Mouse (Mus musculus): ENCODE measurements around the gene Nfatc2. TPM values are rescaled to one million over a fixed set of nuclear protein-coding genes. Genes with fewer than 3 reads are reported as not detected.

Gene Nfatc2
- total RNA-seq, 2 experiments from 2014 or later: 16.2 to 18.1 TPM

- intact Hi-C loops (cut with DNase I): no loop called here
- DNase-seq: no peak
Measured at GRCm38 (mm10) chr2:168580295-168580915, 21.1 kb downstream of the Nfatc2 start.

GRCm38 (mm10) chr2:168579601-168580130 lies 21.8 kb downstream of the Nfatc2 start:
- intact Hi-C loops (cut with DNase I): no loop called here

DNA sequence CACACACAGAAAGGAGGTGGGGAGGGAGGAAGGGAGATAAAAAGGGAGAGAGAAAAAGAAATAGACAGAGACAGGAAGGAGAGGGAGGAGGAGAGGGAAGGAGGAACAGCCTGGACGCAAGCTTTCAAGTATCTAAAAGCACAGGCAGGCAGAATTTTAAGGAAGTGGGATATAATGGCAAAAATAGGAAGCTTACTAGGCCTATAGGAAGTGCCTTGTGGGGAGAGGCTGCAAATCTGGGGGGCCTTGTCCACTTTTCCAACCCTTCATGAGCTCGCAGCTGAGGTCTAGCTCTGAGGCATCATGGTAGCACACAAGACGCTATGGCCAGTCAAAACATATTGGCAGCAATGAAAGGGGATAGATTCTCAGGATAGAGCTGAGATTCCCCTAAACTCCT lies 22.3 kb downstream of the Nfatc2 start:
- no peak for DNase-seq
- intact Hi-C loops (cut with DNase I): no loop called here

More at GRCm38 (mm10) chr2:168579601-168580130, 21.8 kb downstream of the Nfatc2 start:
- no peak for DNase-seq

- intact Hi-C loops (cut with DNase I): no loop called here
- peak in 1 of 2 experiments; percentile 36 for DNase-seq
Measured at GRCm38 (mm10) chr2:168578132-168578531, 23.3 kb downstream of the Nfatc2 start.

- intact Hi-C loops (cut with DNase I): no loop called here
- no peak for DNase-seq
Measured at GRCm38 (mm10) chr2:168577381-168577780, 24.1 kb downstream of the Nfatc2 start.

- intact Hi-C loops (cut with DNase I): no loop called here
- no peak for DNase-seq
Measured at GRCm38 (mm10) chr2:168575834-168576233, 25.6 kb downstream of the Nfatc2 start.

DNA sequence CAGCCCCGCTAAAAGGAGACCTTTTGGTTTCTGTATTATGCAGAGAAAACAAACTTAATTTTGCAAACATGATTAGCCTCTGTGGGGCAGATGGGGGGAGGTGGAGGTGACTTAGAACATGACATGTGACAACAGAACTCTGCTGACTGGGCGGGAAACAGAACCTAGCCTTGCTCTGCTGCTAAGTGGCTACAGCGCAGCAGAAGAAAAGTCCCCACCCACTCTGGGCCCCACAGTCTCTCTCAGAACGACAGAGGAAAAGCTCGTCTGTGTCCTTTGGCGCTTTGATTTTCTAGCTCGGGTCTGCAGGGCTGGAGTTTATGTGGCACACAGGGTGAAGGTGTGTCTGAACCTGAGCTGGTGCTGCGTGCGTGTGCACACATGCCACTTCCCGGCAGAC lies 26.5 kb downstream of the Nfatc2 start:
- DNase-seq: no peak
- intact Hi-C loops (cut with DNase I): no loop called here

- intact Hi-C loops (cut with DNase I): no loop called here
- no peak for DNase-seq
Measured at GRCm38 (mm10) chr2:168573866-168574265, 27.6 kb downstream of the Nfatc2 start.

- no peak for DNase-seq
- intact Hi-C loops (cut with DNase I): no loop called here
Measured at GRCm38 (mm10) chr2:168571241-168571640, 30.2 kb downstream of the Nfatc2 start.

GRCm38 (mm10) chr2:168565538-168566253 lies 35.8 kb downstream of the Nfatc2 start:
- no peak for DNase-seq

GRCm38 (mm10) chr2:168563184-168563583 lies 38.3 kb downstream of the Nfatc2 start:
- intact Hi-C loops (cut with DNase I): no loop called here
- DNase-seq: no peak

More at GRCm38 (mm10) chr2:168565538-168566253, 35.8 kb downstream of the Nfatc2 start:
- intact Hi-C loops (cut with DNase I): no loop called here

DNA sequence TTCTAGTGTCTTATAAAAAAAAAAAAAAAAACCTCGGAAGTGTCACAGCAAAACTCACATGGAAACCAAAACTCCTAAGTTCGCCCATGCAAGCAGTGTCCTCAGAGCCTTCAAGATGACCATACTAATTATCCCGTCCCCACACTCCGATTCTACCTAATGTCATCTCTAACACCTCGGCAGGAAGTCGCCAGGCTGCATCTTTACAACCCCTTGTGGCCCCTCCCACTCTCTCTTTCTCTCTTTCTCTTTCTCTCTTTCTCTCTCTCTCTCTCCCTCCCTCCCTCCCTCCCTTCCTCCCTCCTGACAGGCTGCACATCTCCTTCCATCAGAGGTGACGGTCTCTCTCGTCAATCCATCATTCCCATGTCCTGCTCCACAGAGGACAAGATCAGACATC lies 44.4 kb downstream of the Nfatc2 start:
- intact Hi-C loops (cut with DNase I): no loop called here
- DNase-seq: no peak

GRCm38 (mm10) chr2:168555897-168556670 lies 45.4 kb downstream of the Nfatc2 start:
- intact Hi-C loops (cut with DNase I): no loop called here

DNA sequence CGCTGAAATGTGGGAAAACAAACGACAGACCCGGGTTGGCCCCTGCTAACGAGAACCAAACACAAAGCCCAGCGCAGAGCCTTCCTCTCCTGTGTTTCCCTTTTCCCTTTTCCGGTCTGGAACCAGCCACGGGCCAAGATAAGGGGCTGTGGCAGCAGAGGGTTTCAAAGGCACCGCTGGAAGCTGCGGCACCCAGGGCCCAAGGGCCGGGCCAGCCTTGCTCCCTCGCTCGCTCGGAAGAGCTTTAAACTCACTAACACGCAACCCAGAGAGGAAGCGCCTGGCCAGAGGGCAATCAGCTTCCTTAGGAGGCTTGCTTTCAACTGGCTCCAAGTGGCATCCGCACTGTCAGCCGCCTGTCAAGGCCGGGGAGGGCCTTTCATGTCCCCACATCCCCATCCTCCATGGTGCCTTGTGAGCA lies 47.9 kb downstream of the Nfatc2 start:
- intact Hi-C loops (cut with DNase I): no loop called here
- DNase-seq: no peak

More at GRCm38 (mm10) chr2:168555897-168556670, 45.4 kb downstream of the Nfatc2 start:
- peak; percentile 35 to 36 for DNase-seq

- DNase-seq: no peak
- intact Hi-C loops (cut with DNase I): no loop called here
Measured at GRCm38 (mm10) chr2:168552405-168552804, 49.1 kb downstream of the Nfatc2 start.

- DNase-seq: no peak
- intact Hi-C loops (cut with DNase I): no loop called here
Measured at GRCm38 (mm10) chr2:168551218-168551617, 50.2 kb downstream of the Nfatc2 start.

DNA sequence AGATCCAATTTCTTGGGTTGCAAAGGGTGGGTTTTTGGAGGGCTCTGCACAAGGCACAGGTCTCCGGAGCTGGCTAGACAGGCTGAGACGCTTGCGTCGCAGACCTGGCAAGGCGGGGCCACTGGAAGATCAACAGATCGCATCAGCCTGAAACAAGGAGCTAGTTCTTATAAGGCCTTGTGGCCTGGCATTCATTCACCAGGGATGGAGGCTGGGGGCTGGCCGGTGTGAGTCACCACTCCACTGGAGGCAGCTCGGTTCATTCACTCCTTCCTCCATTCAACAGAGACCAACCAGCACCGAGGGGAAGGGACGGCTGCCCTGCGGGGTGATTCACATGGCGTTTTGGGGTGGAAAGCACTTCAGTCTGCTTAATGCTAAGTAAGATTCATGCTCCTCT lies 52.1 kb downstream of the Nfatc2 start:
- no peak for DNase-seq
- intact Hi-C loops (cut with DNase I): no loop called here

DNA sequence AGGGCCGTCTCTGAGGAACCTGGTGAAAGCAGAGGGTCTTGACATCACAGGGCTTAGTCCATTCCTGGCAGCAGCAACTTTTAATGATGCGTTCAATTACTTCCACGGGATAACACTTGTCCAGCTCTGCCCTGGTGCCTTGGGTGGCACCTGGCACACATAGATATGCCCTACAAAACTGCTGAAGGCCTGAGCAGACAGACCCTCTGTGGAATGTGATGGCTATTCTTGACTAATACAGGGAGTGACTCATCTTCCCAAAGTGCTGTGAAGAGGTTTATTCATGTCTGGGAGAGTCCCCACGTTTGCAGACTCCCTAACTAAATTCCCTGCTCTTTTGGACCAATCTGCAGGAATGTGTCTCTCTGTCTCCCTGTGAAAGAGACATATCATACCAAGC lies 53.4 kb downstream of the Nfatc2 start:
- no peak for DNase-seq
- intact Hi-C loops (cut with DNase I): no loop called here

DNA sequence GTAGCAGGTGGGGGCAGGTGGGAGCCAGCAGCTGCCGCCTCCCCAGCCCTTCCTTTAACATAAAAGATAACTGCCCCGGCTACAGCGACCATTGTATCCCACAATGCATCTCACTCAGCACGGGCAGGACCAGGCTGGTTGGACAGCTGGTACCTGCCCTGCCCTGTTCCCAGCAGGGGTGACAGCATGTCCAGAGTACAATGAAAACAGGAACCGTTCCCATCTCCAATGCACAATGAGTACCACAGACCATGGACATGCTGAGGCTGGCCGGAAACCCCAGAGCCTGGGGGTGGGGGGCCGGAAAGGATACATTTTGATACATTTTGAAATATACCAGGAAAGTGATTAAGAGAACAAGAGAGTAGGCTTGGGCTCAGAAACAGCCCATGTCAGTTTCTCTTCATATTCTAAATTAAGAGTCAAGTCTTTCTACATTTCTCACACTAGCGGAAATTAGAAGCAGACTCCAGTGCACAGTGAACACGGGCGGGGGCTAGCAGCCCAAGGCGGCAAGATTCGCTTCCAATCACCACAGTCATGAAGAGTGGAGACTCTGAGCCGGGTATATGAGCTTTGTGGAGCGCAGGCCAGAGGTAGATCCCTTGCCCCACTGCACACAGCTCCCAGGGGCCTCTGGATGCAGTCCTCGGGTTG lies 55.4 kb downstream of the Nfatc2 start:
- intact Hi-C loops (cut with DNase I): no loop called here
- DNase-seq: no peak

DNA sequence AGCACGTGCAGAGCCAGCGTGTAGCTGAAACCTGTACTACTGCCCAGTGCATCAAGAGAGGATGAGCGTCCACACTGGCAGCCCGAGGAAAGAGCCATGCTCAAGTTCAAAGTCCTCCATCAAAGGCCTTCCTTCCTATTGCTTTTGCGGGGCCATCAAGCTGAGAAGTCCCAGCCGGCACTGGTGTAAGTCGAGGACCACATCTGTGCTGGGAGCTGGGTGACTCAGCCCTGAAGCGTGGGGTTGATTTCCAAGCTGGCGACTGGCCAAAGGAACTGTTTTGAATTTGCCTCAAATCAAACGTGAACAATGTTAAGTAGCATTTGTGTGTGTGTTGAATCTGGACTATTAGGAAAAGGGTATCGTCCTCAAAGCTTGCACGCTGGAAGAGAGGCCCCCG lies 57.4 kb downstream of the Nfatc2 start:
- intact Hi-C loops (cut with DNase I): no loop called here
- DNase-seq: peak; percentile 74

- no peak for DNase-seq
- intact Hi-C loops (cut with DNase I): no loop called here
Measured at GRCm38 (mm10) chr2:168543026-168543425, 58.4 kb downstream of the Nfatc2 start.

Measured in heart, postnatal 36 days (tissue).